Mouse (Mus musculus): Measurements from ENCODE around the gene Slc22a21. TPM values are rescaled to one million over a fixed set of nuclear protein-coding genes. Genes with fewer than 3 reads are reported as not detected.

Gene Slc22a21
- polyA plus RNA-seq (2014; fragmentation: Illumina TruSeq; extraction: RNeasy Lipid Tissue Mini Kit (QIAGEN cat#74804); ENCODE audit: low read depth, low replicate concordance): 0.64 TPM

DNA sequence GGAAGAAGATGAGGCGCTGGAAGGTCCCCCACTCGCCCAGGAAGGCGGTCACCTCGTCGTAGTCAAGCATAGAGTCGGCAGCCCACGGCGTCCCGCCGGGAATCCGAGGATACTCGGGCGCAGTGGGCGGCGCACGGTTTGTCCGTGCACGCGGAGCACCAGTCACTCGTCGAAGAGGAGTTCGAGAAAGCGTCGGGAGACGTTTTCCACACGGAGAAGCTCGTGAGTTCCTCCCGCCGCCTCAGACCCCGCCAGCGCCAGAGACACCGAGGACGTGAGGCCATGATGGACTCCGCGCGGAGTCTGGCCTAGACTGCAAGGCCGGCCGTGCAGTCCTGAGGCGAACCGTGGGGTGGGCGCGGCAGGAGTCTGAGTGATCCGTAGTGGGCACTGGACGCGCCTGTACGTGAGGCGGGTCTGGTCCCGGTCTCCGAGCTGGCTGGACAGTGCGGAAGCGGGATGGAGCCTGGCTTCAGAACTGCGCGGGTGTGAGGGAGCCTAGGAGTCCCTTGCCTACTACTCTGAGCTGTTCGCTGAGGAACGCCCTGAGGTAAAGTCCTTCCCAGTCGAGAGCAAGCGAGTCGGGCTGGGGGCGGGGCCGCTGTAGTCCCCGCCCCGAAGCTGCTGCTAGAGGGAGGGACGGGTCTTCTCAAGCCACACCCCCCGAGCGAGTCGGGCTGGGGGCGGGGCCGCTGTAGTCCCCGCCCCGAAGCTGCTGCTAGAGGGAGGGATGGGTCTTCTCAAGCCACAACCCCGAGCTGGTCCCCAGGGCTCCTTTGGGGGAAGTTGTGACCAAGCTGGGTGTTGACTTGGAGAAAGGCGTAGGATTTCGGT is at the start of gene Slc22a21:
Gene Slc22a21, minus strand, starts transcription at position 545 of the 834 bp plus-strand sequence.

DNA sequence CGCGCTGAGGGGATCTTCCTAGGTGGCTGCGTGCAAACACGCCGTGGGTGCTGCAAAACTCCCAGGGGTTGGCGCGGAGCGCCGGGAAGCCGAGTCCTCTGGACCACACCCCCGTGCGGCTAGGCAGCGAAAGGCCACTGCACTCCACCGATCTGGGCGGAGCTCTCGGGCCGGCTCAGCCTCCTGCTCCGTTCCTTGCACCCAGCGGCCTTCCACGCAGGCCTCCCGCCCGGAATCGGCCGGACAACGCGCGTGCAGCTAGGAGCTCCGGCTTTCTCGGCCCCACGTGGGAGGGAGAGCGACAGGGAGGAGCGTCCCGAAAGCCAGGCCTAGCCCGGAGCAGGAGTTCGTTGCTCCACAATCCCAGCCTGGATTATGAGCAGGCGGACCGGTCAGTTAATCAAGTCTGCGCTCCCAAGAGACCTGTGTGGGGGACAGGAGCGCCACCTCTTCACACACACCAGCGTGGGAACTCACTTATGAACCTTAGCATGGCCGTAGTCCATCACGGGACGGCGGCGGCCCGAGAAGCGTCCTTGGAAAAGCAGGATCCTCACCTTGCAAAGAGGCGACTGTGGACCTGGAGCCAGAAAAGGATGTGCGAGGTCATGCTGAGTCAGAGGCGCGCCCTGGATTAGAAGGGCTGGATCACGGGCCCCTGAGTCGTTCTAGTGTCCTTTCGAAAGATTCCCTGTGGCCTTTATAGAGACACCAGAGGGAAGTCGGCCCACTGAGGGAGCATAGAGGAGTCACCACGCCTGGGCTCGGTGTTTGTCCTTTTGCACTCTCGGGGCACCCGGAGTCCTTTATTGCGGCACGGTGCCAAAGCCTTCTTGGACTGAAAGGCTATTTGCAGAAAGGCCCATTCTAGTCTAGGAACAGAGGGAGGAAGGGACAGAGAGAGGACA is 48.2 kb upstream of the Slc22a21 start, which contains the start of gene Slc22a4:
Gene Slc22a4, minus strand, starts transcription at position 47 of the 908 bp plus-strand sequence.

Other genes with a start within 250 kb of the Slc22a21 start
- 12.7 TPM for gene Irf1, start 210.3 kb downstream of the Slc22a21 start, polyA plus RNA-seq (2014; fragmentation: Illumina TruSeq; extraction: RNeasy Lipid Tissue Mini Kit (QIAGEN cat#74804); ENCODE audit: low read depth, low replicate concordance)
- gene Gm17334, start 207.1 kb downstream of the Slc22a21 start, polyA plus RNA-seq (2014; fragmentation: Illumina TruSeq; extraction: RNeasy Lipid Tissue Mini Kit (QIAGEN cat#74804); ENCODE audit: low read depth, low replicate concordance): not detected
- gene Gm12216, start 121.1 kb downstream of the Slc22a21 start, polyA plus RNA-seq (2014; fragmentation: Illumina TruSeq; extraction: RNeasy Lipid Tissue Mini Kit (QIAGEN cat#74804); ENCODE audit: low read depth, low replicate concordance): not detected
- gene Slc22a5, start 88.7 kb downstream of the Slc22a21 start, polyA plus RNA-seq (2014; fragmentation: Illumina TruSeq; extraction: RNeasy Lipid Tissue Mini Kit (QIAGEN cat#74804); ENCODE audit: low read depth, low replicate concordance): 19.1 TPM
- gene Slc22a4, start 47.8 kb upstream of the Slc22a21 start, polyA plus RNA-seq (2014; fragmentation: Illumina TruSeq; extraction: RNeasy Lipid Tissue Mini Kit (QIAGEN cat#74804); ENCODE audit: low read depth, low replicate concordance): 2.5 TPM
- gene Pdlim4, start 88.7 kb upstream of the Slc22a21 start, polyA plus RNA-seq (2014; fragmentation: Illumina TruSeq; extraction: RNeasy Lipid Tissue Mini Kit (QIAGEN cat#74804); ENCODE audit: low read depth, low replicate concordance): not detected
- gene P4ha2, start 119.8 kb upstream of the Slc22a21 start, polyA plus RNA-seq (2014; fragmentation: Illumina TruSeq; extraction: RNeasy Lipid Tissue Mini Kit (QIAGEN cat#74804); ENCODE audit: low read depth, low replicate concordance): 1.1 TPM

Data from liver, adult 10 weeks (tissue).